Mouse (Mus musculus): ENCODE data around the gene Fbxo44. TPM values are rescaled to one million over a fixed set of nuclear protein-coding genes. Genes with fewer than 3 reads are reported as not detected.

The Fbxo44 gene
- total RNA-seq, 2 experiments from 2014 or later = 7.0 to 7.8 TPM

Small RNA genes lying within 50 kb of the gene (microRNA-seq; reads per million reads assigned to microRNA genes)
- not detected for gene Mir7022

Other genes starting within 250 kb of the Fbxo44 start
- gene Plod1, start 223.7 kb downstream of the Fbxo44 start, total RNA-seq (2021) = 10 to 100 TPM; 16.0 to 17.2 TPM
- 10 to 100 TPM; 19.2 to 19.8 TPM for gene 2510039O18Rik, start 219.6 kb downstream of the Fbxo44 start, total RNA-seq (2021)
- gene Nppb, start 174.7 kb downstream of the Fbxo44 start, total RNA-seq (2021) = not detected
- not detected for gene Nppa, start 159.8 kb downstream of the Fbxo44 start, total RNA-seq (2021)
- gene Clcn6, start 121.7 kb downstream of the Fbxo44 start, total RNA-seq (2021) = 1 to 10 TPM; 4.8 to 4.9 TPM
- 1 to 10 TPM; 8.9 to 9.3 TPM for gene Mthfr, start 121.4 kb downstream of the Fbxo44 start, total RNA-seq (2021)
- gene Agtrap, start 72.5 kb downstream of the Fbxo44 start, total RNA-seq (2021) = 10 to 100 TPM in 1 of 2 experiments, 1 to 10 TPM in 1; 9.3 to 12.8 TPM
- 10 to 100 TPM; 13.5 to 15.7 TPM for gene Mad2l2, start 30.1 kb downstream of the Fbxo44 start, total RNA-seq (2021)
- gene Draxin, start 29.8 kb downstream of the Fbxo44 start, total RNA-seq (2021) = under 1 TPM in 1 of 2 experiments, not detected in 1; 0.09 TPM
- gene Fbxo6, start 8.3 kb downstream of the Fbxo44 start, total RNA-seq (2021) = 10 to 100 TPM; 41.9 to 45.7 TPM
- gene Fbxo2, start 139 bp upstream of the Fbxo44 start, total RNA-seq (2021) = under 1 TPM; 0.18 to 0.28 TPM
- under 1 TPM in 1 of 2 experiments, not detected in 1; 0.14 TPM for gene Disp3, start 127.5 kb upstream of the Fbxo44 start, total RNA-seq (2021)